Mouse (Mus musculus) embryonic facial prominence, embryonic 11.5 days (tissue): ENCODE results near the gene Ralgps1. TPM values are rescaled to one million over a fixed set of nuclear protein-coding genes. Genes with fewer than 3 reads are reported as not detected.

Experiments used
- ATAC-seq: fragments of 200-750 bp; cut with Nextera tagmentation; replicated peaks from 2 replicates; pipeline ENCODE4 v1.8.0; 2017; ENCODE audit warnings: low read depth; ENCODE audit not compliant: insufficient number of reproducible peaks, low FRiP score, low TSS enrichment
- DNase-seq: peaks from one replicate; pipeline ENCODE4 v3.0.0-alpha.2; 2015; ENCODE audit warnings: low spot score
- H3K27ac ChIP-seq: fragments of 300-500 bp; sonication (generic); replicated peaks from 2 replicates; pipeline ENCODE4 v1.5.1; 2014; ENCODE audit warnings: mild to moderate bottlenecking, low read depth, low read length, control low read depth
- H3K27me3 ChIP-seq: fragments of 300-500 bp; sonication (generic); 2 replicates; pipeline ENCODE4 v1.6.1; 2014; ENCODE audit warnings: mild to moderate bottlenecking, low read length, moderate library complexity, mixed read lengths; ENCODE audit not compliant: control insufficient read depth, insufficient read depth
- H3K36me3 ChIP-seq: fragments of 300-500 bp; sonication (generic); replicated peaks from 2 replicates; pipeline ENCODE4 v1.6.1; 2014; ENCODE audit warnings: low read depth, mild to moderate bottlenecking, low read length, moderate library complexity, mixed read lengths; ENCODE audit not compliant: control insufficient read depth, insufficient read depth
- H3K4me1 ChIP-seq: fragments of 300-500 bp; sonication (generic); 2 replicates; pipeline ENCODE4 v1.6.1; 2014; ENCODE audit warnings: low read length, mixed read lengths; ENCODE audit not compliant: control insufficient read depth, insufficient read depth
- H3K4me2 ChIP-seq: fragments of 300-500 bp; sonication (generic); 2 replicates; pipeline ENCODE4 v1.6.1; 2014; ENCODE audit warnings: low read depth, mild to moderate bottlenecking, control low read depth, low read length, moderate library complexity
- H3K4me3 ChIP-seq: fragments of 300-500 bp; sonication (generic); 2 replicates; pipeline ENCODE4 v1.5.1; 2014; ENCODE audit warnings: low read depth, low read length, control low read depth
- H3K9ac ChIP-seq: fragments of 300-500 bp; sonication (generic); replicated peaks from 2 replicates; pipeline ENCODE4 v1.6.1; 2014; ENCODE audit warnings: mild to moderate bottlenecking, control low read depth, low read length
- H3K9me3 ChIP-seq: fragments of 300-500 bp; sonication (generic); replicated peaks from 2 replicates; pipeline ENCODE4 v1.6.1; 2016; ENCODE audit warnings: mild to moderate bottlenecking, low read length, inconsistent platforms, mixed read lengths; ENCODE audit not compliant: control insufficient read depth
- WGBS: fragments of 180-500 bp; shearing (Covaris S2); extraction: QIAGEN DNeasy Blood & Tissue Kit; methylation state at CpG from one replicate; pipeline ENCODE4 v1.1.7; 2014; 5-methylcytosine and 5-hydroxymethylcytosine counted together
- polyA plus RNA-seq: library from polyadenylated mRNA; unstranded; fragments of >200 nt; fragmentation: Nextera tagmentation; extraction: Ambion mirVana; gene quantifications from 2 replicates; pipeline ENCODE4 v1.2.1, GENCODE M21; 2014

Ralgps1 gene
- polyA plus RNA-seq, 1 experiment from 2014 or later: 3.9 TPM

- no peaks in the 10 kb centered on the region for H3K36me3 ChIP-seq
- 89% methylated on average over 9 of the region's 9 CpGs for WGBS
- DNase-seq (no peak), ATAC-seq (no peak)
- H3K27me3 ChIP-seq: no peaks in the 10 kb centered on the region
- no peak overlapping the region for H3K4me2 ChIP-seq
- no peak overlapping the region for H3K27ac ChIP-seq
- no peak overlapping the region for H3K4me3 ChIP-seq
- H3K9me3 ChIP-seq: no peaks in the 10 kb centered on the region
- H3K4me1 ChIP-seq: no peaks in the 10 kb centered on the region; the same call in 1 of the 2 replicates
- no peak overlapping the region for H3K9ac ChIP-seq
These were observed 116.8 kb downstream of the Ralgps1 start for GRCm38 (mm10) chr2:33254318-33254985.

DNA sequence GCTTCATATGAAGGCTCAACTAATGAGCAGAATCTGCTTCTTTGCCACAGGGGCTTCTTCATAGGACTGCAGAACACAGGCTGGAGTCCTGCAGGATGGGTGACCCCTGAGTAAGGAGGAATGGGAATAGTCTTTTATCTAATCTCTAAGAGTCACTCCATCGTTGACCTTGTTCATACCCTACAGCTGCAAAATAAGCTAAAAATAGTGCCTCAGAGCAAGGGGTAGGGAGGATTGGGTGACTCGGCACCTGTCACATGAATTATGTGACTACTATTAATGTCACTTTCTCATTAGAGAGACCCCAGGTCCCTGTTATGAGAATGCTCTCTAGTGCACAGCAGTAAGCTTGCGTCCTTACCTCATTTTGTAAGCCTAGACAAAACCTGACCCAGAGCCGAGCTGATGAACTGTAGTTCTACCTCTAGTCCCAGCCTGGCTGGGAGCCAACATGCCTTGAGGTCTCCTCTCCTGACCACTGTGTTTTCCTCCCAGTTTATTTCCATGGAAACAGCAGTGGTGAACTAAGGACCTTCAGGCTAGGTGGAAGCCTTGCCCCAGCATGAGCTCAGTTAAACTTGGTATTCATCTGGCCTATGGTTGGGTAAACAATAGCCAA, 117.6 kb downstream of the Ralgps1 start:
- Histone ChIP-seq H3K9me3 (no peaks in the 10 kb centered on the region), H3K4me1 (no peaks in the 10 kb centered on the region; the same call in 1 of the 2 replicates), H3K27me3 (no peaks in the 10 kb centered on the region), H3K27ac (no peak overlapping the region), H3K4me2 (no peak overlapping the region), H3K4me3 (no peak overlapping the region), H3K36me3 (no peaks in the 10 kb centered on the region), H3K9ac (no peak overlapping the region)
- no peak for ATAC-seq
- peak; percentile 25 for DNase-seq
- WGBS: 76% methylated on average over 4 of the region's 4 CpGs

- H3K4me2 ChIP-seq: no peak overlapping the region
- H3K27me3 ChIP-seq: no peaks in the 10 kb centered on the region
- ATAC-seq (no peak), DNase-seq (no peak)
- no peak overlapping the region for H3K4me3 ChIP-seq
- no peaks in the 10 kb centered on the region; the same call in 1 of the 2 replicates for H3K4me1 ChIP-seq
- H3K9ac ChIP-seq: no peak overlapping the region
- no peaks in the 10 kb centered on the region for H3K36me3 ChIP-seq
- no peaks in the 10 kb centered on the region for H3K9me3 ChIP-seq
- 94% methylated on average over 6 of the region's 6 CpGs for WGBS
- H3K27ac ChIP-seq: no peak overlapping the region
These were observed 118.5 kb downstream of the Ralgps1 start for GRCm38 (mm10) chr2:33252751-33253150.

DNA sequence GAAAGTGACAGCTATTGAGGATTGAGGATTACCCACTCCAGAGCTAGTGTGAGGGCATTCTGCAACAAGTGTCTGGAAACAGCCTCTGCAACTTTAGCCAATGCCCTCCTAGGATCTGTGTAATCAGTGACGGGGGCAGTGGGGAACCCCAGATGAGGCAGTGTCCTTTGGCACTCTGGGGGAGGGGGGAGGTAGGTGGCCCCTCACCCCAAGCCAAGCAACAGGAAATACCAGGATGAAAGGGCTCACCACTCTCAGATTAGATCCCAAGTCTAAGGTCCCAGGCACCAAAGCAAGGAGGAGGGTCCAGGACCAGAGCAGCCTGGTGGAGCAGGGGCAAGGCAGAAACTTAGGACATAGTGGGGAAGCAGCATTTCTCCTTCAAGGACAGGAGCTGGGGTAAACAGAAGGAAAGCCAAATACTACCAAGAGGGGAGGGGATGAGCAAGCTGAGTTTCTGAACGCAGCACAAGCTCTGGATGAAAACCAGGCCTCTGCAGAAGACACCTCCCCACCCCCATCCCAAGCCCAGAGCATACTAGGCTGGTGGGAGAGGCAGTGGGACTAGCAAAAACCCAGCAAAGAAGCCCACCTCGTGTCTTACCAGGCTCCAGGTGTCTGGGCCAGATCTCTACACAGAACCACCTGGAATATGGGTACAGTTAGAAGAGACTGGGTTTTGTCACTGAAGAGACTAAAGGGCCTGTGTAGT, 121.2 kb downstream of the Ralgps1 start:
- no peak overlapping the region for H3K4me3 ChIP-seq
- H3K27me3 ChIP-seq: no peaks in the 10 kb centered on the region
- H3K27ac ChIP-seq: no peak overlapping the region
- no peak overlapping the region for H3K4me2 ChIP-seq
- H3K4me1 ChIP-seq: no peaks in the 10 kb centered on the region; the same call in 1 of the 2 replicates
- 60% methylated on average over 3 of the region's 3 CpGs for WGBS
- no peaks in the 10 kb centered on the region for H3K9me3 ChIP-seq
- ATAC-seq (no peak), DNase-seq (no peak)
- H3K9ac ChIP-seq: 0 out of 2 replicates have a peak overlapping the region, but pooled peaks have one; percentile 6
- H3K36me3 ChIP-seq: no peaks in the 10 kb centered on the region

- no peak for ATAC-seq
- no peak overlapping the region for H3K4me3 ChIP-seq
- no peaks in the 10 kb centered on the region for H3K9me3 ChIP-seq
- no peak overlapping the region for H3K4me2 ChIP-seq
- H3K36me3 ChIP-seq: no peaks in the 10 kb centered on the region
- no peaks in the 10 kb centered on the region; the same call in 1 of the 2 replicates for H3K4me1 ChIP-seq
- no peak overlapping the region for H3K27ac ChIP-seq
- DNase-seq: no peak
- H3K9ac ChIP-seq: no peak overlapping the region
- 89% methylated on average over 7 of the region's 7 CpGs for WGBS
- no peaks in the 10 kb centered on the region for H3K27me3 ChIP-seq
These were observed 122.7 kb downstream of the Ralgps1 start for GRCm38 (mm10) chr2:33248549-33248948.

DNA sequence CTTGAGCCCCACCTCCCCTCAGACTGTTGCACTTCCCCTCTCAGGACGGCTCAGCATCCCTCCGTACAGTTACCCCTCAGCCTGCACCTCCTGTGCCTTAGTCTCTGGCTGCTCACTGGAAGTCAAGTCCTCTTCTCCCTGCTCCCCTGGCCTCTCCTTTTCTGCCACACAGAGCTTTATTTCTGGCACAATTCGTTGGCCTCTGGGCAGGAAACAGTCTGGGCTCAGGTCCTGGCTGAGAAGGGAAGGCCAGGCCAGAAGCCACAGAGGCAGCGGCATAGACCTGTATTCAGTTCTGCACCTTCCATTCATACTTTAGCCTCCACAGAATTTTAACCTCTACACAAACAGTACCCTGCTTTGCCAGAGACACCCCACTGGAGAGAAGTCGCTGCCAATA, 124.4 kb downstream of the Ralgps1 start:
- WGBS: 80% methylated on average over 5 of the region's 5 CpGs
- Histone ChIP-seq H3K27me3 (no peaks in the 10 kb centered on the region), H3K27ac (no peak overlapping the region), H3K9me3 (no peaks in the 10 kb centered on the region), H3K4me3 (no peak overlapping the region), H3K4me2 (no peak overlapping the region), H3K36me3 (no peaks in the 10 kb centered on the region), H3K9ac (no peak overlapping the region), H3K4me1 (no peaks in the 10 kb centered on the region; the same call in 1 of the 2 replicates)
- no peak for DNase-seq
- no peak for ATAC-seq

- Histone ChIP-seq H3K9me3 (no peaks in the 10 kb centered on the region), H3K4me3 (no peak overlapping the region), H3K27ac (no peak overlapping the region), H3K9ac (no peak overlapping the region), H3K4me2 (no peak overlapping the region), H3K36me3 (no peaks in the 10 kb centered on the region), H3K4me1 (no peaks in the 10 kb centered on the region; the same call in 1 of the 2 replicates), H3K27me3 (no peaks in the 10 kb centered on the region)
- ATAC-seq (no peak), DNase-seq (no peak)
These were observed 125.9 kb downstream of the Ralgps1 start for GRCm38 (mm10) chr2:33245350-33245749.

DNA sequence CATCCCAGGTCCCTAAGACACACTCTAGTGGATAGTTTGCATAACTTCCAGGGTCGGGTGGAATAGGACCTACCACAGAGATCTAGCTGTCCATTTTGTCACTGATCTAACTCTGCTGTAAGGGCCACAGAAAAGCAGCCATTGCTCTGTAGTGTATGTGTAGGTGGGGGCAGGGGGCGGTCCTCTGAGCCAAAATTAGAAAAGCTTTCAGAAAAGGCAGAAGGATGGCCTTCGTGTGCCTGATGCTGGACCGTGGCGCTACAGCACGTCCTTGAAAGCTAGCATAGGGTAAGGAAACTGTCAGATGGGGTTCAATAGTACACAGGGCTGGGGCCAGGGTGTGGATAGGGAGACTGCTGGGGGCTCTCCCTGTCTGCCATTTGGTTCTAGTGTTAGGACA, 126.4 kb downstream of the Ralgps1 start:
- H3K9me3 ChIP-seq: no peaks in the 10 kb centered on the region
- 80% methylated on average over 6 of the region's 6 CpGs for WGBS
- no peak overlapping the region for H3K27ac ChIP-seq
- H3K27me3 ChIP-seq: no peaks in the 10 kb centered on the region
- DNase-seq (no peak), ATAC-seq (no peak)
- no peaks in the 10 kb centered on the region for H3K36me3 ChIP-seq
- no peak overlapping the region for H3K9ac ChIP-seq
- H3K4me2 ChIP-seq: no peak overlapping the region
- no peak overlapping the region for H3K4me3 ChIP-seq
- H3K4me1 ChIP-seq: no peaks in the 10 kb centered on the region; the same call in 1 of the 2 replicates
